Mouse (Mus musculus) urinary bladder, postnatal 10 days (tissue): ENCODE data around the gene Ezr.
A peak's percentile ranks its signal among the peaks of the same experiment; 100 is the strongest.
"Not testable (repeated sequence)": the region's sequence is repeated elsewhere in the genome, so short reads cannot be mapped to it uniquely, and the experiment has no call there.

Experiments
- DNase-seq: peaks from one replicate; pipeline ENCODE4 v3.0.0; 2022; ENCODE audit warnings: low spot score

The Ezr gene

DNA sequence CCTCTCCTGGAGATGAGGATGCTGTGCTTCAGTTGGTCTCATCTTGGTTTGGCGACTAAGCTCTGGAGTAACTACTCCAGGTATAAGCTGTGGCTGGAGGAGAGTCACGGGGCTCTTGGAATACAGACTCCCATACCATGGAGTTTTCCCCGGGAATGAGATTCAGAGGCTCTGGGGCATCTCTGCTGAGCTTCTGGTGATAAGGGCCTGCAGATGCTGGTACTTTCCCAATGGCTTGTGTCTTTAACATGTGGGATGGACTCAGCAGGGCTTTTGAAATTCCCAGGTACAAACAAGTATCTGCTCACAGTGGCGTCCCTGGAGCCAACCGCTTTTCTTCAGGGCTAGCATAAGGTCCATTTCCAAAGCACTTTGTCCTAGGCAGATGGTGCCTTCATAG, 75.2 kb downstream of the Ezr start:
- not testable (repeated sequence) for DNase-seq

DNA sequence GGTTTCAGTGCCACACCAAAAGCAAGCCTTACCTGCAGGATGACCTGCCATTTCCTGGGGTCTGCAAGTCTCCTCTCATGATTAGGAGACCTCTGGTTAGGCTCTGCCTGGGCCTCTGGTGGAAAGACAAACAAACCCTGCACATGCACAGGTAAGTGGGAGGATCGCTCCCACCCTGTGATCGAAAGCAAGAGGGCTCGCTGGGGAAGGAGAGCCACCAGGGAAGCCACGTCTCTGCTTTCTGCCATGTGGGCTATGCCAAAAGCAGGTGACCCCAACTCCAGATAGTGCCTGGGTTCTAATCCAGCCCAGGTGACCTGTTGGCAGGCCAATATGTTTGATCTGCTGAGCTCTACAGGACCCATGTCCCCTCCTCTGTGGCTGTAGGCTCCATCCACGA, 76.1 kb downstream of the Ezr start:
- not testable (repeated sequence) for DNase-seq

DNA sequence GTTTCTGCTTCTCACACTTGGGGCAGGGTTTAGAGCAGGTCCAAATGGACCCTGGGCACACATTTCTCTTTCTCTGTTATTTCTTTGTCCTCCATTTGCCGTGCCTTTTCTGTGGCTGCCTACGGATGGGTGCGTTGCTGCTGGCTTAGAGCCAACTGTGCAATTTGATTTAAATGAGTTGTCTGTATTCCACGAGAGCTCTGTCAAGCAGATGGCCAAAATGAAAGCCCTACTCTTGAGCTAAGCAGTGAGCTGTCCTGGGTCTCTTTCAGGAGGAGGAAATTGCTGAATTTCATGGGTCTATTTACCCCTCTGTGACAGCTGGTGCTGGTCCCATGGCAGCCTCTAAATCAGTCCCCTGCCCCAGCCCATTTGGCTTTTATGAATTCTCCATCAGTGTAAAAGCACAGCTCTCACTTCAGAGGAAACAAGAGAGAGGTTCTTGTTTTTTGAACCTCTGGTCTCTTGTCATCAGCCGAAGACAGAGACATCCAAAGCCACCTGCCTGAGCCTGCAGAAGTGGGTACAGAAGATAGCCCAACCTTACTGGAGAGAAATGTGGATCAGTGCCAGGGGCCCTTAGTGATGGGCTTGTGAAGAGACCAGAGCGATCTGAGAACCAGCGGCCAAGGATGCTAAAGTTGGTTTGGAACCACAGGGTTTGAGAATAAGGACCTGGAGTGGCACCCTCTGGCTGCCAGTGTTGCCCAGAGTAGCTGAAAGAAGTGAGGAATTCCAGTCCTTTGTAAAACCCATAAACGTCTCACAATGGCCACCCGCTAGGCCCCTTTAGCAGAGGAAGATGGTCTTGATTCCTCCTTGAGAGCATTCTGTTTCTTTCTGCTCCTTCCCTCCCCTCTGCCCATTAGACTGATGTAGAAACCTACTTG, 79.0 kb downstream of the Ezr start:
- DNase-seq = not testable (repeated sequence)

DNA sequence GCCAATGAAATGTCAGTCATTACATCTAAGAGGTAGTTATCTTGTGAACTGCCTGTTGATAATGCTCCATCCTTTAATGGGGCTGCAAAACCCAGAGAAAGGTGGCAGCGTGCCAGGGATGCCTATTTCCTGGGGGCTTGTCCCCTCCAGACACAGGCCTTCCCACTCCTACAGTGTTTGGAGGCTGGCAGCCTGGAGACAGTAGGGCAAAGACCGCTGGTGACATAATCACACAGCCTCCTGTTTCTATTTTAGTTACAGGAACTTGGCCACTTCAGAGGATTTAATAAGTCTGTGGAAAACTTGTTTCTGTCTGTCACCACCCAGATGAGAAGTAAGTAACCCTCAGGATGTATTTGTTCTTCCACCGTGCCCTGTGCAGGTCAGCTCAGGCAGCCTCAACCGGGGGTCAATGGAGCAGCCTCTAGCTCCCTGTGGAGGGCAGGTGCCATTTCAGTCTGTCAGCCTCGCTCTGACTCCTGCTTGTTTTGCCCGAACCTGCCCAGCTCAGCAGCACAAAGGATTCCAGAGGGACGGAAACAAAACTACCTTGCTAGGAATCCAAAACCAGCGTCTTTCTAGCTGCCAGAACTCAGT, 79.9 kb downstream of the Ezr start:
- DNase-seq = not testable (repeated sequence)

DNA sequence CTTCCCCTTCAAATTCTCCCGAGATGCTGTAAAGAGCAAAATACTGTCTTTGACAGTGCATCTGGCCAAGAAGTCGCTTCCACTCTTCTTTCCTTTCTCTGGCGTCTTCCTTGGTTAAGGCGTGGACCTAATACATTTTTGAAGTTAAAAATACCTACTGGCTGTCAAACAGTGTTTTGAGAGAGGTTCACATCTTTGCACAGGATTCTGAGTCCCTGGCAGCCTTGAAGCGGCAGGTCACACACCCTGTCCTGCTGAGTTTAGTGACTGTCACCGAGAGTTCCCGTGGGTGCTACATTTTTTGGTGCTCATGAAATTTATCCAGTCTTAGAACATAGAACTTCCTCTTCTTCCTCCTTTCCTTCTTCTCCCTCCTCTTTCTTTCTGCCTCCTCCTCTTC, 82.5 kb downstream of the Ezr start:
- not testable (repeated sequence) for DNase-seq

- not testable (repeated sequence) for DNase-seq
Measured at GRCm38 (mm10) chr17:6699502-6699901, 83.1 kb downstream of the Ezr start.

DNA sequence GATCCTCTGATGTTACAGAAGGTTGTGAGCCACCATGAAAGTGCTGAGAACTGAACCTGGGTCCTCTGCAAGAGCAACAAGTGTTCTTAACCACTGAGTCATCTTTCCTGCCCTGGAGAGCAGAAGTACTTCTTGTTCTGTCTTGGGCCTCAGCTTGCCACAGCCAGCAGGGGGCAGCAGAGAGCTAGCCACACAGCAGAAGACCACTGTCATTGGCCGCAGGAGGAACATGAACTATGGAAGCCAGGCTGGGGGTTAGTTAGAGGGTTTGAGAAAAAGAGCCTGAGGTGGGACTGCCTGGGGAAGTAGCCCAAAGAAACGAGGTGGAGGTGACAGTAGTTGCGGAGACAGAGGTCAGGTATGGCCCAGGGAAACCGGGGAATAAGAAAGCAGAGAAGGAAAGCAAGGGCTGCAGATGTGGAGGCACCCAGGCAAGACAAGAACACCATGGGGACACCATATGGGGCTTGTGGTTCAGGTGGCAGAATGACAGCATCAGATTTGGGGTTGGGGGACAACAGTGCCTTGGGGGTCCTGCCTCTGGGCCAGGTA, 85.3 kb downstream of the Ezr start:
- DNase-seq = not testable (repeated sequence)

DNA sequence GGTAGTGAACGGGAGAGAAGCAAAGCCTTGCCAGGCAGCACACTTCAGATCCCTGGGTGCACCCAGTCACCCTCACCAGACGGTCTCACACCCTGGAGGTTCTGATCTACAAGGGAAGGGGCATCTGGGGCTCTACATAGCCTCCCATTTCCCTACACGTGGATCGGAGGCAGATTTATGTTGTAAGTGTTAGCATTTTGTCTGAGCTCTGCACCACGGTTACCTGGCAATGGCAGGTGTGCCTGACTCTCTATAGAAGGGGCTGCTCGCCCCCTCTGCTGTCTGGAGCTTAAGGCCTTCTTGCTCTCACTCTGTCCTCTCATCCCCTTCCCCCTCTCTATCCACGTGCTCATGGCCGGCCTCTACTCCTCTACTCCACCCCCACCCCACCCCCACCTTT, 86.1 kb downstream of the Ezr start:
- not testable (repeated sequence) for DNase-seq

- DNase-seq = not testable (repeated sequence)
Measured at GRCm38 (mm10) chr17:6695712-6696111, 86.9 kb downstream of the Ezr start.

GRCm38 (mm10) chr17:6691596-6691995, 91.0 kb downstream of the Ezr start:
- peak; percentile 72 for DNase-seq

GRCm38 (mm10) chr17:6689344-6689743, 93.2 kb downstream of the Ezr start:
- DNase-seq = not testable (repeated sequence)
